Mouse (Mus musculus) liver, embryonic 16.5 days (tissue): ENCODE data around the gene Gm20538. TPM values are rescaled to one million over a fixed set of nuclear protein-coding genes. Genes with fewer than 3 reads are reported as not detected.

Source experiments
- ATAC-seq: fragments of 200-750 bp; cut with Nextera tagmentation; 2 replicates; pipeline ENCODE4 v1.8.0; 2017; ENCODE audit warnings: low read depth, mild to moderate bottlenecking, moderate number of reproducible peaks, moderate library complexity
- H3K27ac ChIP-seq: fragments of 300-500 bp; sonication (generic); 2 replicates; pipeline ENCODE4 v1.5.1; 2014; ENCODE audit warnings: mild to moderate bottlenecking, low read length
- H3K27me3 ChIP-seq: fragments of 300-500 bp; sonication (generic); 2 replicates; pipeline ENCODE4 v1.6.1; 2014; ENCODE audit warnings: low read depth, low read length, mixed read lengths; ENCODE audit not compliant: control insufficient read depth, insufficient read depth
- H3K36me3 ChIP-seq: fragments of 300-500 bp; sonication (generic); 2 replicates; pipeline ENCODE4 v1.6.1; 2014; ENCODE audit warnings: mild to moderate bottlenecking; ENCODE audit not compliant: control insufficient read depth, insufficient read depth
- H3K4me1 ChIP-seq: fragments of 300-500 bp; sonication (generic); 2 replicates; pipeline ENCODE4 v1.6.1; 2014; ENCODE audit warnings: low read depth, low read length, mixed read lengths; ENCODE audit not compliant: control insufficient read depth
- H3K4me2 ChIP-seq: fragments of 300-500 bp; sonication (generic); 2 replicates; pipeline ENCODE4 v1.6.1; 2014; ENCODE audit warnings: low read depth, low read length, mixed read lengths
- H3K4me3 ChIP-seq: fragments of 300-500 bp; sonication (generic); 2 replicates; pipeline ENCODE4 v1.5.1; 2014; ENCODE audit warnings: low read depth, mild to moderate bottlenecking, low read length
- H3K9ac ChIP-seq: fragments of 300-500 bp; sonication (generic); 2 replicates; pipeline ENCODE4 v1.6.1; 2014; ENCODE audit warnings: low read depth, low read length
- H3K9me3 ChIP-seq: fragments of 300-500 bp; sonication (generic); replicated peaks from 2 replicates; pipeline ENCODE4 v1.6.1; 2016; ENCODE audit warnings: low read length; ENCODE audit not compliant: control insufficient read depth
- WGBS: fragments of 180-500 bp; shearing (Covaris S2); extraction: QIAGEN DNeasy Blood & Tissue Kit; methylation state at CpG from one replicate; pipeline ENCODE4 v1.1.7; 2014; ENCODE audit not compliant: insufficient replicate concordance; 5-methylcytosine and 5-hydroxymethylcytosine counted together
- polyA plus RNA-seq: library from polyadenylated mRNA; unstranded; fragments of >200 nt; fragmentation: Nextera tagmentation; extraction: Ambion mirVana; gene quantifications from 2 replicates; pipeline ENCODE4 v1.2.1, GENCODE M21; 2015

Gene Gm20538
- polyA plus RNA-seq, 1 experiment from 2014 or later = not detected

DNA sequence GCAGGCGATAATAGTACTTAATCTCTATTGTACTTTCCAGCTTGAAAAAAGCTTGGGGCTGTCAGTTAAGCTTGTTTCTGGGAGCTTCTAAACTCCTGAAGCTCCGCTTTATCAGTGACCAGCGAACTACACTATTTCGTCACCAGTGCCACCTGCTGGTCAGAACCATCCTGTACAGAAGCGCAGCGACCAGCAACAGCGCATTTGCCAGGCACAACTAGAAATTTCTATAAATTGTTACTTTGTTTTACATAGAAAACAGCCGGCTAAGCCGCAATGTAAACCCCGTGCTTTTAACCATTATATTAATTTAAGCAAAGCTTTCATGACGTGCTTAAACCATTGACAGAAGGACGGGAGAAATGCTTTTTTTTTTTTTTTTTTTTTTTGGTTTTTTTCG lies 7.9 kb downstream of the Gm20538 start:
- Histone ChIP-seq H3K27me3 (no peaks in the 10 kb centered on the region; the same call in 1 of the 2 replicates), H3K4me1 (peaks cover 6% of the 10 kb centered on the region), H3K9me3 (no peaks in the 10 kb centered on the region), H3K9ac (no peak overlapping the region), H3K4me3 (peak overlapping the region; percentile 64), H3K36me3 (peaks cover 9% of the 10 kb centered on the region), H3K4me2 (peak overlapping the region; percentile 82), H3K27ac (no peak overlapping the region)
- ATAC-seq = 0 out of 2 replicates have a peak, but pooled peaks have one; percentile 50
- WGBS = under 1% methylated on average over 13 of the region's 13 CpGs

DNA sequence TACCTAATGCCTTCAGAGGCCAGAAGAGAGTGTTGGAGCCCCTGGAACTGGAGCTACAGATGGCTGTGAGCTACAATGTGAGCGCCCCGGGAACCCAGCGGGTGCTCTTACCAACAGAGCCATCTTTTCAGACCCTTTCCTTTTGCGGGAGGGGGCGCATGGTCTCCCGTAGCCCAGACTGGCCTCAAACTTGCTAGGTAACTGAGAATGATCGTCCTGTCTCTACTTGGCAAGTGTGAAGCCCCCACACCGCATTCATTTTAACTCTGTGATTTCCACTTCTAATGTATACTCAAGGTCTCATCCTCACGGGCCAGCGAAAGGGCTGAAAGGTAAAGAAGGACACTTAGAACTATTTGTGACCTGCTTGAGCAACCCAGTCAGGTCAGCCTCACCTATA lies 8.3 kb downstream of the Gm20538 start:
- H3K36me3 ChIP-seq = peaks cover 7% of the 10 kb centered on the region; the same call in 1 of the 2 replicates
- H3K4me1 ChIP-seq = peaks cover 6% of the 10 kb centered on the region
- no peak for ATAC-seq
- WGBS = 63% methylated on average over 10 of the region's 10 CpGs
- no peak overlapping the region for H3K9ac ChIP-seq
- H3K27me3 ChIP-seq = no peaks in the 10 kb centered on the region; the same call in 1 of the 2 replicates
- H3K4me3 ChIP-seq = peak overlapping the region; percentile 64; the same call in 1 of the 2 replicates
- H3K27ac ChIP-seq = no peak overlapping the region
- H3K4me2 ChIP-seq = 0 out of 2 replicates have a peak overlapping the region, but pooled peaks have one; percentile 82
- no peaks in the 10 kb centered on the region for H3K9me3 ChIP-seq

DNA sequence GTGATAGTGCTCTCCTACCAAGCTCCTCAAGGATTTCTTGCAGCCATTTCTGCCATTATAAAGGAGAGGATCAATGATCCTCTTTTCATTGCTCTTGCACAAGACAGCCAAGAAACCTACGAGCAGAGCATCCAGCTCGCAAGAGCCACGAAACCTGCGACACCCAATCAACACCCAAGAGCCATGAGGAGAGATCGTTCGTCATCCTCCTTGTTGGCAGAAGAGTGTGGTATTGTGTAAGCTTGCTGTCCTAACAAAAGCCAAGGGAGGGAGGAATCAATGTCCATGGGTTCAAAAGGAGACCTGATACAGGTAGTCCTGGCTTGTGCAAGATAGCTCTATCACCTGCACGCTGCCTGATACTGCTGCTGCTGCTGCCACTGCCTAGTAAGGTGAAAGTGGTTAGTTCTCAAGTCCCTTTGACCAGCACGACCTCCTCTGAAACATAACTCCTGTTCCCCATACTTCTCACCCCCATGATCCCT lies 9.9 kb downstream of the Gm20538 start:
- H3K27me3 ChIP-seq = no peaks in the 10 kb centered on the region; the same call in 1 of the 2 replicates
- H3K4me2 ChIP-seq = no peak overlapping the region
- H3K4me3 ChIP-seq = no peak overlapping the region
- no peak overlapping the region for H3K9ac ChIP-seq
- ATAC-seq = no peak
- 70% methylated on average over 8 of the region's 8 CpGs for WGBS
- H3K27ac ChIP-seq = no peak overlapping the region
- H3K4me1 ChIP-seq = peaks cover 6% of the 10 kb centered on the region
- no peaks in the 10 kb centered on the region for H3K36me3 ChIP-seq
- H3K9me3 ChIP-seq = no peaks in the 10 kb centered on the region

DNA sequence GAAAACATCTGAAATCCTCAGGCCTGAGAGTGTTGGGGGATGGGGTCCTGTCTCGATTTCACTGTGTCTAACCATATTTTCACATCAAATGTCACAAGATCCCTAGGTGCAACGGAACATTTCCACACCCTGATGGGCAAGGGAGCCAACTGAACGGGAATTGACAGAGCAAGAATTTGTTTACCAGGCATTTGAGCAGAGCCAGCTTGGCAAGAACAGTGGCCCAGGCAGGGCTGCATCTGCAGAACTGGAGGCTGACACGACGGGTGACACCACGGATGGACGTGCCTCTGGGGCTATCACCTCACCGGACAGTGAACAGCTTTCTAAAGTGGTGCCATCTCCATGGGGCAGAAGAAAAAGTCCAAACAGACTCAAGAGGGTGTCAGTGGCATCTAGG lies 15.2 kb downstream of the Gm20538 start:
- ATAC-seq = no peak
- WGBS = 72% methylated on average over 8 of the region's 8 CpGs
- no peaks in the 10 kb centered on the region for H3K27me3 ChIP-seq
- no peak overlapping the region for H3K27ac ChIP-seq
- no peak overlapping the region for H3K4me2 ChIP-seq
- H3K4me1 ChIP-seq = no peaks in the 10 kb centered on the region
- no peaks in the 10 kb centered on the region for H3K36me3 ChIP-seq
- no peak overlapping the region for H3K9ac ChIP-seq
- no peak overlapping the region for H3K4me3 ChIP-seq
- no peaks in the 10 kb centered on the region for H3K9me3 ChIP-seq

DNA sequence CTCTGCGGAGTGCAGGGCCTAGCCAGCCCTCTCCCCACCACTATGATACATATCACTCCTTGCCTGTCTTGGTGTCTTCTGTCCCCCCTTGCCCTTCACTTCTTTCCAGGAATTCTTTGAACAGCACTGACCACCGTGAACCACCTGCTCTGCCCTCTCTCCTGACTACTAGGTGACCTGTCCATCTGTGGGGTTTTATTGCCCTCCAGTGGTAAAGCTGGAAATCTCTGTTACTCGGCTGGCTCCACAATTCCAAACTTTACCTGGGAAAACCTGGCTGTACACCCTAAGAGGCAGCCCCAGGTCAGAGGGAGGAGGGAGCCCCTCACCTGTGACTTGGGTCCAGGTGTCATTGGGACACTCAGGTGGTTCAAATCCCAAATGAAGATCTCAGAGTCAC lies 17.3 kb downstream of the Gm20538 start:
- no peak for ATAC-seq
- Histone ChIP-seq H3K4me1 (no peaks in the 10 kb centered on the region), H3K27ac (no peak overlapping the region), H3K9ac (no peak overlapping the region), H3K36me3 (no peaks in the 10 kb centered on the region), H3K4me2 (no peak overlapping the region), H3K4me3 (no peak overlapping the region), H3K27me3 (no peaks in the 10 kb centered on the region), H3K9me3 (no peaks in the 10 kb centered on the region)
- 38% methylated on average over 3 of the region's 3 CpGs for WGBS

DNA sequence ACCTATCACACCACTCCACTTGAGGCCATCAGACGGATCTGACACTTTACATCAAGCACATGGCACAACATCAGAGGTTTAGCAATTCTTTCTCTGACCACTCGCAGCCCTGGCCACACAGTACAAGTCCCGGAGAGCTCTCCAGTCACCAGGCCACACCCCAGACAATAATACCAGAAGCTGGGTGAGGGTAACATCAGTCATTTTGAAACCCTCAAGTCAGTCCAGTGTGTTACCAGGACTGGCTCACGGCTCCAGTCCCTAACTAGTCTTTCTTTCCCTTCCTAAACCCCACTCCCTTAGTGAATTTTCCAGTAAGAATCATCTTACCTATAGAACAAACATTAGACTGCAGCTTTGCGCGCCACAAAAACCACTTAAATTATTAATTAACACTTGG lies 22.6 kb downstream of the Gm20538 start:
- Histone ChIP-seq H3K4me2 (no peak overlapping the region), H3K4me3 (no peak overlapping the region), H3K27me3 (no peaks in the 10 kb centered on the region), H3K27ac (no peak overlapping the region), H3K9ac (no peak overlapping the region), H3K4me1 (no peaks in the 10 kb centered on the region), H3K9me3 (no peaks in the 10 kb centered on the region), H3K36me3 (no peaks in the 10 kb centered on the region)
- ATAC-seq = no peak
- 63% methylated on average over 6 of the region's 6 CpGs for WGBS

DNA sequence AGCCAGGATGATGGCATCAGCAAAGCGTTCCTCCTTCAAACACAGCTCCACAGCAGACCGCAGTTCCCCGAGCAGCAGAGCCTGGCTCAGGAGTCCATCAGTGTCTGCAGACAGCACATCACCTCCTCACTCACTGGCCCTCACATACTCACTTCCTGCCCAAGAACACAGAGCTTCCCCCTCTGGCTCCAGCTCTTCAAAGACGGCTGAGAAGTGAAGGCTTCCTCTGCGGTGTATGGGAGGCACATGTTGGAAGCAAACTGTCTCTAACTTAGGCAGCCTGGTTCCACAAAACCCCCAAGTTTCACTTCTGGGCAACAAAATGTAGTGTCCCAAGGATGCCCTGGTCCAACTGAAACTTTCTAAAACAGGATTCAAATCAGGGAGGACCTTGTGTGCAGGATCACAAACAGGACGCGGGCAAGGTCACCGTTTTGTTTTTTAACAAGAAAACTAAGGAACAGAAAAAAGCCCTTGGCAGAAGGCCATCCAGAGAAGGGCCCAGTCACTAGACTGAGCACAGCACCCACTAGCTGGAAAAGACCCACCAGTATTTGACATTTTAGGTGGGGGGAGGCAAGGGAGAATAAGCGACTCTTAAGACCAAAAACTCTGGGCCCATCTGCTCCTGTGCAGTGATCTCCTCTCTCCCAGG lies 27.0 kb downstream of the Gm20538 start:
- Histone ChIP-seq H3K4me2 (no peak overlapping the region), H3K27me3 (no peaks in the 10 kb centered on the region), H3K4me3 (no peak overlapping the region), H3K27ac (no peak overlapping the region), H3K9ac (no peak overlapping the region), H3K4me1 (no peaks in the 10 kb centered on the region), H3K36me3 (no peaks in the 10 kb centered on the region), H3K9me3 (no peaks in the 10 kb centered on the region)
- WGBS = 45% methylated on average over 9 of the region's 9 CpGs
- no peak for ATAC-seq

DNA sequence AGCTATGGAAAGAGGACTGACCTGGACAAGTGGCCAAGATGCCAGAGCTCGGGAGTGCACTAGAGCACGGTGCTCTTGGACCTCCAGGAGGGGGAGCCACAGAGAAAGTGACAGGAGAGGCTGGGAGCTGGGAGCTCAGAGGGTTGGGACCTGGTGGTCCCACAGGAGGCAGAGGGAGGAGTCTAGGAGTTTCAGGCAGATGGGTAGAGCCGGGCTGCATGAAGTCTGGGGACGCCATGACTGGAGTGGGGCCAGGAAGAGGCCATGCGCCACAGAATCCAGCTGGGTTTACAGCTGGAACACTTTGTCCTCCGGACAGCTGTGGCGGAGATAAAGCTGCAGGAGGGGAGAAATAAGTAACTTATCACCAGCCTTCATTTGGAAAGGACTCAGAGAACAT lies 33.5 kb downstream of the Gm20538 start:
- H3K9ac ChIP-seq = no peak overlapping the region
- peaks cover 12% of the 10 kb centered on the region for H3K27me3 ChIP-seq
- H3K4me2 ChIP-seq = no peak overlapping the region
- H3K27ac ChIP-seq = no peak overlapping the region
- ATAC-seq = no peak
- H3K4me3 ChIP-seq = no peak overlapping the region
- no peaks in the 10 kb centered on the region for H3K4me1 ChIP-seq
- 40% methylated on average over 7 of the region's 7 CpGs for WGBS
- H3K9me3 ChIP-seq = no peaks in the 10 kb centered on the region
- H3K36me3 ChIP-seq = no peaks in the 10 kb centered on the region

DNA sequence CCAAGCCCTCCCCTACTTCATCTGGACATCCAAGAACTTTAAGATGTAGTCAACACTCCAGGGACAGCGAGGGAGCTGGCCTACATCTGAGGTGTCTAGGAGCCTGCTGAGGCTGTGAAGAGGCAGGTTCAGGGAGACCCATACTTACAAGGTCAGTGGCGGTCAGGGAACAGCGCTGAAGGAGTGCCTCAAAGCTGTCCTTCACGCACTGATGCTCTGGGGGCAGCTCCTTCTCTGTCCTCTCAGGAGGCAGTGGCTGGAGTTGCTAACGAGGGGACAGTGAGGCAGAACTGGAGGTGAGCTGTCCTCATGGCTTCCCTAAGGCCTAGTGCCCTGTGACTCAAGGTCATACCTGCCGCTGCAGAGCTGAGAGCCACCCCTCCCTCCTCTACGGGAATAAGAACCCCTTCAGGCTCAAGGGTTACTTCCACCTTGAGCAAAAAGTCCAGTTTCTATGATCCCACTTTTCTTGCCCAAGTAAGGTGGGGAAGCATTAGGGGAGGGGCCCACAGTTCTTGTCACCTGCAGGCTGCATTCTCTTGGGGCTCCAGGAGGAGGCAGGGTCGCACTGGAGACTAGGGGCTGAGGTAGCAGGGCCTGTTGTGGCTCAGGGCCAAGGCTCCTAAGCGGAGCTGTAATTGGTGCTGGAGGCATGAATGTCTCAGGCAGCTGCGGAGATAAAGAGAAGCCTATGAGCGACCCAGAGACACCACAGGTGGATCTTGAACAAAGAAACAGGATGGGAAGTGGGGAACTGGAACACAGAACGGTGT lies 34.4 kb downstream of the Gm20538 start:
- Histone ChIP-seq H3K4me2 (no peak overlapping the region), H3K4me3 (no peak overlapping the region), H3K9me3 (no peaks in the 10 kb centered on the region), H3K9ac (no peak overlapping the region), H3K4me1 (no peaks in the 10 kb centered on the region), H3K36me3 (no peaks in the 10 kb centered on the region), H3K27ac (no peak overlapping the region), H3K27me3 (peaks cover 22% of the 10 kb centered on the region)
- no peak for ATAC-seq
- 53% methylated on average over 12 of the region's 12 CpGs for WGBS
